Mouse (Mus musculus): ENCODE data around the gene 0610040J01Rik. TPM values are rescaled to one million over a fixed set of nuclear protein-coding genes. Genes with fewer than 3 reads are reported as not detected.

Gene 0610040J01Rik
- polyA plus RNA-seq, 1 experiment from 2014 or later = 40.6 TPM

DNA sequence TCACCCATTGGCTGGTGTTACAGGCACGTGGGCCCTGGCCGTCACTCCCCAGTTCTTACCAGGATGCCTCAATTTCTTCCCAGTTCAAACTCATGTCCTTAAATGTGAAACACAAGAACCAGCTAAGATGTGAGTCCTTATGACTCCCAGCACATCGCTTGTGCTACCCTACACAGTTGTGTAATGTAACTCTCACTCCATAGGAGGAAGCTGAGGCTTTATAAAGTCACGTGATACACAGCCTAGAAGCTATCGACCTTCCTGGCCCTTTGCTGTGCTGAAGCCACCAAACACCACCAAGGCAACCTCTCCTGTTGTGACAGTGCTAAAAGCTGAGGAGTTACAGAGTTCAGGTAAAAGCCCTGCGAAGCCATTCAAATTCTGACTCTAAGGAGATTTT, 123.4 kb downstream of the 0610040J01Rik start:
- H3K9ac ChIP-seq (ENCODE audit: low read depth, low read length) = no peak overlapping the region
- H3K36me3 ChIP-seq (ENCODE audit: control insufficient read depth, insufficient read depth) = peaks cover 11% of the 10 kb centered on the region; the same call in 1 of the 2 replicates
- no peak for ATAC-seq
- no peaks in the 10 kb centered on the region for H3K4me1 ChIP-seq (replicated peaks; ENCODE audit: control insufficient read depth, insufficient read depth, low read length)
- H3K27me3 ChIP-seq (replicated peaks; ENCODE audit: control insufficient read depth, insufficient read depth, low read length) = no peaks in the 10 kb centered on the region
- H3K4me2 ChIP-seq (replicated peaks; ENCODE audit: low read depth) = no peak overlapping the region
- H3K9me3 ChIP-seq (ENCODE audit: control insufficient read depth) = no peaks in the 10 kb centered on the region
- 87% methylated on average over 6 of the region's 6 CpGs for WGBS
- TF ChIP-seq CTCF (IDR thresholded peaks at IDR 0.05; ENCODE audit: low read depth) = no peak
- no peak overlapping the region for H3K4me3 ChIP-seq (ENCODE audit: low read depth, low read length)
- H3K27ac ChIP-seq (ENCODE audit: low read depth, low read length) = no peak overlapping the region

DNA sequence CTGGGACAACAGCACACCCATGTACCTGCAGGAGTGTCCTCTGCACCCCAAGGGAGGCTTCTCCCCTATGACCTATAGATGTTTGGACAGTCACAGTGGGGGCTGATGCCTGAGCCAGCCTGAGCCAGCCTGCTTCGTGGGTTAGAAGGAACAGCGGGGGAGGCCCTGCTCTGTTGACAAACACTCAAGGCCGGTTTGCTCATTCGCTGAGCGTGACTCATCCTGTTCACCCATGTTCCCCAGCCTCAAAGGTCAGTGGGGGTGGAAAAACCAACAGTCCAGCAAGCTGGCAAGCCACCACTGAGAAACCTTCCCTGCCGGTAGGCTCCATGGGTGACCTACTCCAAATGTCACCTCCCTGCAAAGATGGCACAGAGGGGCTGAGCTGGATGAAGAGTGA, 124.6 kb downstream of the 0610040J01Rik start:
- TF ChIP-seq CTCF (IDR thresholded peaks at IDR 0.05; ENCODE audit: low read depth) = no peak
- 35% methylated on average over 6 of the region's 6 CpGs for WGBS
- peak; percentile 37; the same call in 1 of the 2 replicates for ATAC-seq
- peaks cover 11% of the 10 kb centered on the region; the same call in 1 of the 2 replicates for H3K36me3 ChIP-seq (ENCODE audit: control insufficient read depth, insufficient read depth)
- no peaks in the 10 kb centered on the region for H3K27me3 ChIP-seq (replicated peaks; ENCODE audit: control insufficient read depth, insufficient read depth, low read length)
- H3K4me2 ChIP-seq (replicated peaks; ENCODE audit: low read depth) = no peak overlapping the region
- H3K9ac ChIP-seq (ENCODE audit: low read depth, low read length) = no peak overlapping the region
- H3K27ac ChIP-seq (ENCODE audit: low read depth, low read length) = no peak overlapping the region
- H3K4me1 ChIP-seq (replicated peaks; ENCODE audit: control insufficient read depth, insufficient read depth, low read length) = no peaks in the 10 kb centered on the region
- H3K9me3 ChIP-seq (ENCODE audit: control insufficient read depth) = no peaks in the 10 kb centered on the region
- H3K4me3 ChIP-seq (ENCODE audit: low read depth, low read length) = no peak overlapping the region

DNA sequence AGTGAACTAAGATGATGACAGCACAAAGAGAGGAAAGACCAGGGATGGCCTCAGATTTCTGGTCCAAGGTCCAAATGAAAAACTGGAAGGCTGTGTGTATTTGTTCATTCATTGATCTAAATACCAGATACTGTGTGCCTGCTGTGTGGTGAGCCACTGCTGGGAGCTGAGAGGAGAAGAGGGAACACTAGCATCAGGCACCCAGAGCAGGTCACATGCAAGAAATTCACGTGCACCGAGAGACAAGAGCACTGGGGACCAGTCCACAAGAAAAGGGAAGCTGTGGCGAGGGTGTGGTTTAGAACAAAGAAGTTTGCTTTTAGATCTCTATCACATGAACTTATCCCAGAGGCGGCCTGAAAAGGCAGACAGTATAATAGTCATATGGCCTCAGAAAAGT, 126.4 kb downstream of the 0610040J01Rik start:
- TF ChIP-seq CTCF (IDR thresholded peaks at IDR 0.05; ENCODE audit: low read depth) = no peak
- H3K4me3 ChIP-seq (ENCODE audit: low read depth, low read length) = no peak overlapping the region
- 0 out of 2 replicates have a peak, but pooled peaks have one; percentile 22 for ATAC-seq
- H3K9me3 ChIP-seq (ENCODE audit: control insufficient read depth) = no peaks in the 10 kb centered on the region
- no peak overlapping the region for H3K4me2 ChIP-seq (replicated peaks; ENCODE audit: low read depth)
- peaks cover 11% of the 10 kb centered on the region; the same call in 1 of the 2 replicates for H3K36me3 ChIP-seq (ENCODE audit: control insufficient read depth, insufficient read depth)
- WGBS = 37% methylated on average over 4 of the region's 4 CpGs
- H3K27me3 ChIP-seq (replicated peaks; ENCODE audit: control insufficient read depth, insufficient read depth, low read length) = no peaks in the 10 kb centered on the region
- H3K9ac ChIP-seq (ENCODE audit: low read depth, low read length) = no peak overlapping the region
- H3K27ac ChIP-seq (ENCODE audit: low read depth, low read length) = no peak overlapping the region
- no peaks in the 10 kb centered on the region for H3K4me1 ChIP-seq (replicated peaks; ENCODE audit: control insufficient read depth, insufficient read depth, low read length)

DNA sequence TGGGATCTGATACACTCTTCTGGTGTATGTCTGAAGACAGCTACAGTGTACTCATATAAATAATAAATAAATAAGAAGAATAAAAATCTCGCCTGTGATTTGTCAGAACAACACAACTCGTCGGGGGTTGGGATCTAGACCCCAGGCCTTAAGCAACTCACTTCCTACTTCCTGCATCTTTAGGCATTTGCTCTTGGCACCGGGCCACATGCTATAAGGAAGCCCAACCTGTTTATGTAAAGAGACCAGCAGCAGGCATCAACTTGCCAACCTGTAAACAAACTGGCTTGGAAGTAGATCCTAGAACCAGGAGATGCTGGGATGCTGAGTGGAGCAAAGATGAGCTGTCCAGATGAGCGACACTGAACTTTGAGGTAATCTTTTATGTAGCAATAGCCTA, 129.7 kb downstream of the 0610040J01Rik start:
- peaks cover 3% of the 10 kb centered on the region; the same call in 1 of the 2 replicates for H3K36me3 ChIP-seq (ENCODE audit: control insufficient read depth, insufficient read depth)
- H3K9me3 ChIP-seq (ENCODE audit: control insufficient read depth) = no peaks in the 10 kb centered on the region
- no peaks in the 10 kb centered on the region for H3K4me1 ChIP-seq (replicated peaks; ENCODE audit: control insufficient read depth, insufficient read depth, low read length)
- no peak for ATAC-seq
- no peak overlapping the region for H3K9ac ChIP-seq (ENCODE audit: low read depth, low read length)
- H3K27me3 ChIP-seq (replicated peaks; ENCODE audit: control insufficient read depth, insufficient read depth, low read length) = no peaks in the 10 kb centered on the region
- TF ChIP-seq CTCF (IDR thresholded peaks at IDR 0.05; ENCODE audit: low read depth) = no peak
- H3K4me3 ChIP-seq (ENCODE audit: low read depth, low read length) = no peak overlapping the region
- no peak overlapping the region for H3K27ac ChIP-seq (ENCODE audit: low read depth, low read length)
- 54% methylated on average over 5 of the region's 5 CpGs for WGBS
- H3K4me2 ChIP-seq (replicated peaks; ENCODE audit: low read depth) = no peak overlapping the region

DNA sequence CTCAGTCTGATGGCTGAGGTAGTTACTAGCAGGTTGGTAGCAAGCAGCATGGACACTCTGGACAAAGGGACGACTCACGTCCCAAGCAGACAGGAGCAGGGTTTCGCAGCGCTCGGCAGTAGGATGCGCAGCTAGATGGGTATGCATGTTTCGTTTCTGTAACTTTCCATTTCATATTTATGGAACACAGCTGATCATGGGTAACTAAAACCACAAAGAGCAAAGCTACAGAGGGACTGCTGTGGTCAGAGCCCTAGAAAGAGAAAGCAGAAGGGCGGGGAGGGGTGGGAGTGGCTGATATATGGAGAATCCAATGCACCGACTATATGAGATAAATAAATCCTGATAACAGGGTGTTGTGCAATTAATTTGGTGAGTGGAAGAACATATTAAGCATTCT, 131.1 kb downstream of the 0610040J01Rik start:
- 85% methylated on average over 9 of the region's 9 CpGs for WGBS
- H3K4me3 ChIP-seq (ENCODE audit: low read depth, low read length) = no peak overlapping the region
- H3K36me3 ChIP-seq (ENCODE audit: control insufficient read depth, insufficient read depth) = no peaks in the 10 kb centered on the region
- H3K9me3 ChIP-seq (ENCODE audit: control insufficient read depth) = no peaks in the 10 kb centered on the region
- no peak for TF ChIP-seq CTCF (IDR thresholded peaks at IDR 0.05; ENCODE audit: low read depth)
- no peak for ATAC-seq
- H3K4me2 ChIP-seq (replicated peaks; ENCODE audit: low read depth) = no peak overlapping the region
- H3K27me3 ChIP-seq (replicated peaks; ENCODE audit: control insufficient read depth, insufficient read depth, low read length) = no peaks in the 10 kb centered on the region
- H3K4me1 ChIP-seq (replicated peaks; ENCODE audit: control insufficient read depth, insufficient read depth, low read length) = no peaks in the 10 kb centered on the region
- H3K9ac ChIP-seq (ENCODE audit: low read depth, low read length) = no peak overlapping the region
- H3K27ac ChIP-seq (ENCODE audit: low read depth, low read length) = no peak overlapping the region

DNA sequence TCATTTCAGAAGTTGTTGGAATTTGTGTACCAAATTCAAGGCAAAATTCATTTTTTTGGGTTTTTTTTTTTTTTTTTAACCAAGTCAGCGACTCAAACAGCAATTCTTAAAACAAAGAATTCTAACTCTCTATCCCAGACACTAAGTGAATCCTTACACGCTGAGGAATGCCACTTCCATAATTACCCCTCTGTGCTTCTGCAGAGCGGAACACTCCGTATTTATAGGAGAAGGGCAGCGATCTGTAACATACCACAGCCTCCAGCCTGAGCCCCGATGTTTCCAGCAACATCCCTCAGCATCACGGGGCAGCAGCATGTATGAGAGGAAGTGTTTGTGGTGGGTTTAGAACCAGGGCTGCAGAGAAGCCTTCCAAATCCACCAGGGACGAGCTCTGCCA, 135.4 kb downstream of the 0610040J01Rik start:
- Histone ChIP-seq H3K9me3 (ENCODE audit: control insufficient read depth) (no peaks in the 10 kb centered on the region), H3K27me3 (replicated peaks; ENCODE audit: control insufficient read depth, insufficient read depth, low read length) (no peaks in the 10 kb centered on the region), H3K27ac (ENCODE audit: low read depth, low read length) (no peak overlapping the region), H3K9ac (ENCODE audit: low read depth, low read length) (no peak overlapping the region), H3K4me3 (ENCODE audit: low read depth, low read length) (no peak overlapping the region), H3K4me1 (replicated peaks; ENCODE audit: control insufficient read depth, insufficient read depth, low read length) (0 out of 2 replicates have a peak, but pooled peaks cover 5% of the 10 kb centered on the region), H3K4me2 (replicated peaks; ENCODE audit: low read depth) (no peak overlapping the region), H3K36me3 (ENCODE audit: control insufficient read depth, insufficient read depth) (no peaks in the 10 kb centered on the region)
- ATAC-seq = no peak
- TF ChIP-seq CTCF (IDR thresholded peaks at IDR 0.05; ENCODE audit: low read depth) = no peak
- 84% methylated on average over 8 of the region's 8 CpGs for WGBS

DNA sequence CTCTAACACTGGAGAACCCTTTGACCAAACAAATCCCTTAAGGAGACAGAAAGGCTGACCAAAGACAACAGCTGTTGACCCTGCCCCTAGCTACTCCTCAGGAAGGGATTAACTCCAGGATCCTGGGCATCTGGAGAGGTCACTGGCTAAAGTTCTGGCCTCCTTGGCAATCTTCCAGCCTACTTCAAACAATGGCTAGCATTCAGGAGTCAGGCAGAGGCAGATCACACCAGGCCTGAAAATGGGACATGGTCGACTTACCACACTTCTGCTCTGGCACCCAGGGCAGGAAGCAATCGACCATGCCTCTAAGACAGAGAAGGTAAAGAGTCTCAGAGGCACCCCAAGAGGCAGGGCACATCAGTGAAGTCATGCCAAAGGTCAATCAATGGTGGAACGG, 137.0 kb downstream of the 0610040J01Rik start:
- TF ChIP-seq CTCF (IDR thresholded peaks at IDR 0.05; ENCODE audit: low read depth) = 0 out of 2 replicates have a peak, but pooled peaks have one; percentile 5
- no peak; the same call in 1 of the 2 replicates for ATAC-seq
- 7% methylated on average over 3 of the region's 3 CpGs for WGBS
- Histone ChIP-seq H3K27me3 (replicated peaks; ENCODE audit: control insufficient read depth, insufficient read depth, low read length) (no peaks in the 10 kb centered on the region), H3K9ac (ENCODE audit: low read depth, low read length) (no peak overlapping the region), H3K27ac (ENCODE audit: low read depth, low read length) (no peak overlapping the region), H3K36me3 (ENCODE audit: control insufficient read depth, insufficient read depth) (no peaks in the 10 kb centered on the region), H3K9me3 (ENCODE audit: control insufficient read depth) (no peaks in the 10 kb centered on the region), H3K4me1 (replicated peaks; ENCODE audit: control insufficient read depth, insufficient read depth, low read length) (0 out of 2 replicates have a peak, but pooled peaks cover 5% of the 10 kb centered on the region), H3K4me3 (ENCODE audit: low read depth, low read length) (no peak overlapping the region), H3K4me2 (replicated peaks; ENCODE audit: low read depth) (no peak overlapping the region)

Other genes starting within 250 kb of the 0610040J01Rik start
- gene Nwd2, start 163.3 kb upstream of the 0610040J01Rik start, polyA plus RNA-seq (2015; fragmentation: Nextera tagmentation; extraction: Ambion mirVana) = 0.24 and 0.27 TPM in 2 replicates
- 11.2 and 11.5 TPM in 2 replicates for gene Rell1, start 156.5 kb downstream of the 0610040J01Rik start, polyA plus RNA-seq (2015; fragmentation: Nextera tagmentation; extraction: Ambion mirVana)

Data from intestine, postnatal 0 days (tissue).